Mouse (Mus musculus) cerebellum, adult 2 months (tissue): Measurements from ENCODE around the gene Ap3b1. TPM values are rescaled to one million over a fixed set of nuclear protein-coding genes. Genes with fewer than 3 reads are reported as not detected.

Experiments used
- DNase-seq, 2 experiments: peaks; one replicate each; pipeline ENCODE4 v3.0.0; 2021
- H3K27ac ChIP-seq: fragments of 200-500 bp; 2 replicates; pipeline ENCODE4 v1.5.1; 2012; ENCODE audit warnings: low read length, control low read depth, inconsistent platforms; ENCODE audit not compliant: insufficient read depth
- H3K27me3 ChIP-seq: fragments of 200-500 bp; 2 replicates; pipeline ENCODE4 v1.6.1; 2012; ENCODE audit warnings: inconsistent platforms, mild to moderate bottlenecking, low read length, moderate library complexity; ENCODE audit not compliant: control insufficient read depth, insufficient read depth
- H3K4me1 ChIP-seq: fragments of 200-500 bp; 2 replicates; pipeline ENCODE4 v1.6.1; 2011; ENCODE audit warnings: low read length; ENCODE audit not compliant: control insufficient read depth, insufficient read depth
- H3K4me3 ChIP-seq: fragments of 200-500 bp; replicated peaks from 2 replicates; pipeline ENCODE3; 2011; ENCODE audit warnings: mild to moderate bottlenecking, low read depth, low read length, control low read depth; ENCODE audit not compliant: insufficient read depth
- CTCF ChIP-seq: fragments of 200-500 bp; IDR thresholded peaks from 2 replicates; pipeline ENCODE4 v1.5.1; 2011; ENCODE audit warnings: low read depth, mild to moderate bottlenecking, control low read depth, low read length, moderate library complexity, borderline replicate concordance; ENCODE audit not compliant: insufficient read depth
- POLR2A ChIP-seq: fragments of 200-500 bp; IDR thresholded peaks from 2 replicates; pipeline ENCODE4 v1.6.1; 2011; ENCODE audit warnings: low read length, control low read depth, borderline replicate concordance; ENCODE audit not compliant: insufficient read depth
- WGBS: fragments of 180-500 bp; shearing (Covaris S2); methylation state at CpG from one replicate; pipeline ENCODE4 v1.1.7; 2018; 5-methylcytosine and 5-hydroxymethylcytosine counted together
- polyA plus RNA-seq: library from polyadenylated mRNA; depleted of rRNA; stranded (reverse); fragments of >200 nt; gene quantifications from 2 replicates; pipeline ENCODE4 v1.2.3, GENCODE M21; 2012

The Ap3b1 gene
- polyA plus RNA-seq, 1 experiment = 33.0 TPM

DNA sequence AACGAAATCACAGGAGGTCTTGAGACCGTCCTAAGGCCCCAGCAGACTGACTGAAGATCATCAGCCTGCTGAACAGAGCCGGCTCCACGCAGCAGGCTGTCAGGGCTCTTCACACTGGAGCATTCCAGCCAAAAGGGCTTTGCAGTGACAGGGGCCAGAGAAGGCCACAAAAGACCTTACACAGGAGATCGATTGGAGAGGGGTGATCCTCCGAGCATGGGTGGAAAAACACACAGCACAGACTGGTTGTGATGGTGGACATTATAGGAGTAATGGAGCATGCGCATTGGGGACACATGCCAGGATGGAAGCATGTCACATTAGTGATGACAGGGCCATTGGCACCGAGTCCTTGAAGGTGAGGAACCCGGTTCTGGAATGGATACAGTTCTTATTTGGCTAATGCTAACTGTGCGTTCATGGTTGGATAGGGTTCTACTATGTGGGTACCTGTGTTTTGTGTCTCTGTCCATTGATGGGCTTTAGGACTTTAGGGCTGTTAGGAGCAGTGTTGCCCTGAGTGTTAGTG is 37.7 kb downstream of the Ap3b1 start:
- Histone ChIP-seq H3K27me3 (no peaks in the 10 kb centered on the region), H3K4me1 (peaks cover 14% of the 10 kb centered on the region), H3K4me3 (no peak overlapping the region), H3K27ac (no peak overlapping the region)
- peak; percentile 46 to 52 for DNase-seq
- TF ChIP-seq CTCF (no peak), POLR2A (no peak)
- 23% methylated on average over 10 of the region's 10 CpGs for WGBS

DNA sequence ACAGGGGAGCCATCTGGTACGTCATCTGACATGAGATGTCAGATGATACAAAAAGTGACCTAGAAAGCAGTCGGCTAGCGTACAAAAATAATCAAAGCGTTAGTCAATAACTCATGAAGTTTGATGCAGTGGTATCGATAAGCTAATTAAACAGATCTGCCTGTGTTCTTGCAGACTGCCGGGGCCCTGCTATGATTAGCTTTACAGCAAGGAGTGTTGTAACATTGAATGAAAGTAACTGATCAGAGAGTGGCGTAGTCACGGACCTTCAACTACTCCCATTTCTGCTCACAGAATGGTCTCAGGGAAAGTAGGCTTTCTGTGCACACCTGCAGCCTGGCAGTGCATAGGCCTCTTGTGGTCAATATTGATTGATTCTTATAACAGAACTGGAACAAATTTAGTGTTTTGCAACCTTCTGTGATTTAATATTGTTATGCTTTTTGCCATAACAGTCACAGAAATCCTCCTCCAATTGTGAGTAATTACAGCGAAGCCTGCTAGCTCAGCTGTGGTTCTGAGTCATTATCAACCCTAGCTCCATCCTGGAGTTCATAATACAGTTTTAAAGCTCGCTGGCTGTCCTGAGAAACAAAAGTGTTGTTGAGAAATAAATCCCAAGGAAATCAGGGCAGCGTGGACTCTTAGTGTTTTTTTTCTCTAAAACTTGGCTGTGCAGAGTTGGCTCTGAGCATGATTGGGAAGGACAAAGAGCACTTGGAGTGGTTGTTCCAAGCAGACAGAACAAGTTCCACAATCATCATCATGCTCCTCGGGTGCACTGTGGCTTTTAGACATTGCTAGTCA is 40.0 kb downstream of the Ap3b1 start:
- WGBS = 81% methylated on average over 12 of the region's 12 CpGs
- no peak for DNase-seq
- Histone ChIP-seq H3K27ac (no peak overlapping the region), H3K4me1 (peaks cover 14% of the 10 kb centered on the region), H3K4me3 (no peak overlapping the region), H3K27me3 (no peaks in the 10 kb centered on the region)
- TF ChIP-seq POLR2A (no peak), CTCF (no peak)

GRCm38 (mm10) chr13:94400465-94400864 is 41.7 kb downstream of the Ap3b1 start:
- Histone ChIP-seq H3K27ac (no peak overlapping the region), H3K4me3 (no peak overlapping the region), H3K4me1 (peaks cover 13% of the 10 kb centered on the region), H3K27me3 (no peaks in the 10 kb centered on the region)
- no peak for TF ChIP-seq CTCF
- no peak for TF ChIP-seq POLR2A
- DNase-seq = no peak
- 95% methylated on average over 8 of the region's 8 CpGs for WGBS

- 67% methylated on average over 5 of the region's 5 CpGs for WGBS
- DNase-seq = no peak
- TF ChIP-seq CTCF (no peak), POLR2A (no peak)
These were observed 64.8 kb downstream of the Ap3b1 start for GRCm38 (mm10) chr13:94423600-94423999.

GRCm38 (mm10) chr13:94429567-94429966 is 70.8 kb downstream of the Ap3b1 start:
- 99% methylated on average over 2 of the region's 2 CpGs for WGBS
- no peak overlapping the region for H3K4me3 ChIP-seq
- TF ChIP-seq CTCF = no peak
- no peak for TF ChIP-seq POLR2A
- H3K27ac ChIP-seq = no peak overlapping the region
- H3K4me1 ChIP-seq = no peaks in the 10 kb centered on the region
- DNase-seq = no peak
- no peaks in the 10 kb centered on the region for H3K27me3 ChIP-seq

More at GRCm38 (mm10) chr13:94423600-94423999, 64.8 kb downstream of the Ap3b1 start:
- Histone ChIP-seq H3K4me3 (no peak overlapping the region), H3K4me1 (no peaks in the 10 kb centered on the region), H3K27ac (no peak overlapping the region), H3K27me3 (no peaks in the 10 kb centered on the region)

DNA sequence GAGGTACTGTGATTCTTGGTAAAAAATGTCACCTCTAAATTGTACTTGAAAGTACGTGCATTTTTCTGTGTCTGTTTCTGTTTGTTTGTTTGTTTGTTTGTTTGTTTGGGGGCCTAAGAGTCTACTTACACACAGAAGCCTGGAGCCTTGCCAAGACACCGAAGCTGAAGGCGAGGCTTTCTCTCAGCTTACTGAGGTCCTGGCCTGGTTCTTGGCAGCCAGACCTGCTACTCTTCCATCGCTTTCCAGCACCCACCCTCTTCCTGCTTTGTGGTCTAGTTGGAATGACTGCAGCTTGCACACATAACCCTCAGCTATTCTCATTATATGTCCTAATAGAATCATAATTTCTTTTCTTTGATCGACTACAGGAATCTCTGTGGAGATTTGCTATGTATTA is 80.6 kb downstream of the Ap3b1 start:
- peak in 1 of 2 experiments; percentile 17 for DNase-seq
- Histone ChIP-seq H3K27ac (no peak overlapping the region), H3K27me3 (no peaks in the 10 kb centered on the region), H3K4me3 (no peak overlapping the region), H3K4me1 (no peaks in the 10 kb centered on the region)
- TF ChIP-seq CTCF = no peak
- WGBS = 38% methylated on average over 5 of the region's 5 CpGs

GRCm38 (mm10) chr13:94441199-94441598 is 82.4 kb downstream of the Ap3b1 start:
- no peak for DNase-seq
- no peaks in the 10 kb centered on the region for H3K27me3 ChIP-seq
- no peak overlapping the region for H3K4me3 ChIP-seq
- 85% methylated on average over 4 of the region's 4 CpGs for WGBS
- TF ChIP-seq POLR2A = no peak
- no peak for TF ChIP-seq CTCF
- H3K4me1 ChIP-seq = no peaks in the 10 kb centered on the region
- no peak overlapping the region for H3K27ac ChIP-seq

GRCm38 (mm10) chr13:94443411-94443810 is 84.7 kb downstream of the Ap3b1 start:
- 86% methylated on average over 3 of the region's 3 CpGs for WGBS
- no peak for DNase-seq
- Histone ChIP-seq H3K27ac (no peak overlapping the region), H3K27me3 (no peaks in the 10 kb centered on the region; the same call in 1 of the 2 replicates), H3K4me3 (no peak overlapping the region), H3K4me1 (no peaks in the 10 kb centered on the region)
- TF ChIP-seq POLR2A = no peak
- TF ChIP-seq CTCF = no peak
